Mouse (Mus musculus): ENCODE data around the gene Bricd5. TPM values are rescaled to one million over a fixed set of nuclear protein-coding genes. Genes with fewer than 3 reads are reported as not detected.
A peak's percentile ranks its signal among the peaks of the same experiment; 100 is the strongest.

Gene Bricd5
- polyA plus RNA-seq, 1 experiment = 0.15 TPM

DNA sequence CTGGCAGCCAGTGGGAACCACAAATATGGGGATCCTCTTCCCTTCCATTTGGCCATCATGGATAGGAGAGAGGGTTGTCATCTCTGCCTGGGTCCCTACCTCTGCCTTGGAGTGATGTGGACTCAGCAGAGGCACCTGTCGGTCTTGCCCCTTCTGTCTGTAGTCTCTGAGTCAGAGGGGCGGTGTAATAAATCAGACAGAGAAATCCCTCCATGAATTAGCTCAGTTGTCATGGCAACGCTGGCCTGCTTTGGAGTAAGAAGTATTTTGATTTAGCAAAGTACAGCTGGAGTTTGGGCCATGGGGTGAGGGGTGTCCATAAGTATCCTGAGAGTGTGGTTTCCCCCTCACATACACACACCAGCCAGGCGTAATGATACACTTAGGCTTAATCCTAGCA is 16.7 kb downstream of the Bricd5 start:
- Histone ChIP-seq H3K4me1 (ENCODE audit: control insufficient read depth, insufficient read depth, low read length) (no peaks in the 10 kb centered on the region), H3K4me3 (replicated peaks; ENCODE audit: extremely low read depth, low read depth, low read length) (no peak overlapping the region)
- 90% methylated on average over 4 of the region's 4 CpGs for WGBS
- DNase-seq = no peak
- TF ChIP-seq POLR2A (IDR thresholded peaks at IDR 0.05; ENCODE audit: borderline replicate concordance, extremely low read depth, low read depth, low read length) (no peak), CTCF (IDR thresholded peaks at IDR 0.05; ENCODE audit: insufficient read depth, low read length) (no peak)

DNA sequence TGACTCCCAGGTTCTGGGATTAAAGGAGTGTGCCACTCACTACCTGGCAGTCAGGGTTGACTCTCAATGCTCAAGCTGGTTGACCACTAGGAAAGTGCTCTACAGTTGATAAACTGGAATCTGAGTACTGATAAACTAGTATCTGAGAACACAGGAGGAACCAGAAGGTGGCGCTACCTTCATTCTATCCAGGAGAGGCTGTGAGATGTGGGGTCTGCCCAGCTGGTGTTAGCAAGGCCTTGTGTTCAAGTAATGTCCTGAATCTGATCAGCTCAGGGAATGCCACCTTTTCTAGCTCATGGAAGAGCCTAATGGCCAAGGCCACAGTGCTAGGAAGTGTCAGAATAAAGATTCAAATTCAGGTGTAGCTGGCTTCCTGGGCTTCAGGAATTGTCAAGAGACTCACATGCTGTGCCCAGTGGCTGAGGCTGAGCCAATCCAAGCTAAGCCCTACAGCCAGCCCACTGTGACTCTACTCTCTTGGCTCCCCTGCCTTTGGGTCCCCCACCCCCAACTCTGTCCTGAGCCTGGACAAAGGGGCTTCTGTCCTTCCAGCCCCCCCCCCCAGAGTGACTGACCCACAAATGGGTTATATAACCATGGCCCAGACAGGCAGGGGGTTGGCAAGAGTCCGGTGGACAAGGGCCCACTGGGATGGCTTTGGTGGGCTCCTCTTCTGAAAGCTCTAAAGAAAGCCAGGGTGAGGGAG is 21.1 kb downstream of the Bricd5 start:
- WGBS = 34% methylated on average over 2 of the region's 2 CpGs
- Histone ChIP-seq H3K4me3 (replicated peaks; ENCODE audit: extremely low read depth, low read depth, low read length) (no peak overlapping the region), H3K4me1 (ENCODE audit: control insufficient read depth, insufficient read depth, low read length) (no peaks in the 10 kb centered on the region)
- peak; percentile 64 for TF ChIP-seq CTCF (IDR thresholded peaks at IDR 0.05; ENCODE audit: insufficient read depth, low read length)
- TF ChIP-seq POLR2A (IDR thresholded peaks at IDR 0.05; ENCODE audit: borderline replicate concordance, extremely low read depth, low read depth, low read length) = no peak
- peak; percentile 29 for DNase-seq

DNA sequence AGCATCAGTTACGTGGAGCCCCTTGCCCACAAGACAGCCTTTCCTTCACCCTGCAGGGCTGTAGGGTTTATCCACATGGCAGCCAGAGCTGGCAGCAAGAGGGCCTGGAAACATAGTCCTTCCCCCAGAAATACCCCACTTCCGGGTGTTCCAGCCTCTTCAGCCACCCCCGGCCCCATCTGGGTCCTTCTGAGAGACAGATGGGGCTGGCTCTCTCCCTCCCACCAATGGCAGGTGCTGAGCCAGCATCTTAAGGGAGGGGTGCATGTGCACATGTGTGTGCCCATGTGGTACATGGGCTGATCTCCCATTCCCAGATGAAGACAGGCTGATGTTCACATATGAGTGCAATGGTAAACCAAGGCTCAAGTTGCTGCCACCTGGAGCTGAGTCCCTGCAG is 21.8 kb downstream of the Bricd5 start:
- WGBS = 78% methylated on average over 3 of the region's 3 CpGs
- Histone ChIP-seq H3K4me3 (replicated peaks; ENCODE audit: extremely low read depth, low read depth, low read length) (no peak overlapping the region), H3K4me1 (ENCODE audit: control insufficient read depth, insufficient read depth, low read length) (no peaks in the 10 kb centered on the region)
- TF ChIP-seq POLR2A (IDR thresholded peaks at IDR 0.05; ENCODE audit: borderline replicate concordance, extremely low read depth, low read depth, low read length) (no peak), CTCF (IDR thresholded peaks at IDR 0.05; ENCODE audit: insufficient read depth, low read length) (no peak)
- no peak for DNase-seq

DNA sequence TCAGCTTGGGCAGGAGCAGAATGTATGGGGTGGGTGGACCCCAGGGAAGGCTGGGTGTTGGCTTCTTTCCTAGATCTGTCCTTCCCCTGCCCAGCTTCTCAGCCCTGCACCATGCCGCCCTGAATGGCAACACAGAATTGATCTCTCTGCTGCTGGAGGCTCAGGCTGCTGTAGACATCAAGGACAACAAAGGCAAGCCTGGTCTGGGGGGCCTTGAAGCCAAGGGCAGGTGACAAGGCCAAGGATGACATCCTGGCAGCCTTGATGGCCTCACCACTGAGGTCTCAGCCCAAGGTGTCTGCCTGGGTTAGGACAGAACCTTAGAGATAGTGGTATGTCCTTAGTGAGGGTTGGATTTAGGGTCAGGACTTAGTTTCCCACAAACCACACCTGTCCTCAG is 22.3 kb downstream of the Bricd5 start:
- TF ChIP-seq POLR2A (IDR thresholded peaks at IDR 0.05; ENCODE audit: borderline replicate concordance, extremely low read depth, low read depth, low read length) (no peak), CTCF (IDR thresholded peaks at IDR 0.05; ENCODE audit: insufficient read depth, low read length) (no peak)
- no peak overlapping the region for H3K4me3 ChIP-seq (replicated peaks; ENCODE audit: extremely low read depth, low read depth, low read length)
- no peaks in the 10 kb centered on the region for H3K4me1 ChIP-seq (ENCODE audit: control insufficient read depth, insufficient read depth, low read length)
- WGBS = 59% methylated on average over 1 of the region's 1 CpGs
- no peak for DNase-seq

DNA sequence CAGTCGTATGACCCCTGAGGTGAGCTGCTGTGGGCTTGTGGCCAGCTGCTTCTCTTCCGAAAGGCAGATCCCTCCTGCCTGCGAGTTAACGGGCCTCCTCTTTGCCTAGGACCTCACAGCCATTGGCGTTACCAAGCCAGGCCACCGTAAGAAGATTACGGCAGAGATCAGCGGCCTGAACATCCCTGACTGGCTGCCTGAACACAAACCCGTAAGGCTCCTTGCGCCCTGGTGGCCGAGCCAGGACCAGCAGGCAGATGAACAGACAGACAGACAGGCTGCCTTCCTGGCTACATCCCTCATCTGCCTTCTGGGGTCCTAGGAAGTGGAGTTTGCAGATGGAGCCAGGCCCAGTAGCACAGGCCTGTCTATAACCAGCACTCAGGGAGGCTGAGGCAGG is 28.5 kb downstream of the Bricd5 start:
- H3K4me1 ChIP-seq (ENCODE audit: control insufficient read depth, insufficient read depth, low read length) = no peaks in the 10 kb centered on the region
- no peak overlapping the region for H3K4me3 ChIP-seq (replicated peaks; ENCODE audit: extremely low read depth, low read depth, low read length)
- DNase-seq = no peak
- 49% methylated on average over 11 of the region's 11 CpGs for WGBS
- no peak for TF ChIP-seq CTCF (IDR thresholded peaks at IDR 0.05; ENCODE audit: insufficient read depth, low read length)
- TF ChIP-seq POLR2A (IDR thresholded peaks at IDR 0.05; ENCODE audit: borderline replicate concordance, extremely low read depth, low read depth, low read length) = no peak

DNA sequence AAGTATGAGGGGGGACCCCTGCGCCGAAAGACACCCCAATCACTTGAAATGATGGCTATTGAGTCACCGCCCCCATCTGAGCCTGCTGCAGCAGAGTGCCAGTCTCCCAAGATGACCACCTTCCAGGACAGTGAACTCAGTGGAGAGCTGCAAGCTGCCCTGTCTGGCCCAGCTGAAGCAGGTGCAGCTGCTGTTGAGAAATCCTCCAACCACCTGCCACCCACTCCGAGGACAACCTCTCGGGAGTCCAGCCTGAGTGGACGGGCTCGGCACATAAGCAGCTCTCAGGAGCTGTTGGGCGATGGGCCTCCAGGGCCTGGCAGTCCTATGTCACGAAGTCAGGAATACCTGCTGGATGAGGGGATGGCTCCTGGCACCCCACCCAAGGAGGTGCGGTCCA is 30.4 kb downstream of the Bricd5 start:
- H3K4me1 ChIP-seq (ENCODE audit: control insufficient read depth, insufficient read depth, low read length) = no peaks in the 10 kb centered on the region
- no peak overlapping the region for H3K4me3 ChIP-seq (replicated peaks; ENCODE audit: extremely low read depth, low read depth, low read length)
- 80% methylated on average over 10 of the region's 10 CpGs for whole genome bisulfite sequencing
- TF ChIP-seq CTCF (IDR thresholded peaks at IDR 0.05; ENCODE audit: insufficient read depth, low read length) = no peak
- TF ChIP-seq POLR2A (IDR thresholded peaks at IDR 0.05; ENCODE audit: borderline replicate concordance, extremely low read depth, low read depth, low read length) = no peak
- no peak for DNase-seq

DNA sequence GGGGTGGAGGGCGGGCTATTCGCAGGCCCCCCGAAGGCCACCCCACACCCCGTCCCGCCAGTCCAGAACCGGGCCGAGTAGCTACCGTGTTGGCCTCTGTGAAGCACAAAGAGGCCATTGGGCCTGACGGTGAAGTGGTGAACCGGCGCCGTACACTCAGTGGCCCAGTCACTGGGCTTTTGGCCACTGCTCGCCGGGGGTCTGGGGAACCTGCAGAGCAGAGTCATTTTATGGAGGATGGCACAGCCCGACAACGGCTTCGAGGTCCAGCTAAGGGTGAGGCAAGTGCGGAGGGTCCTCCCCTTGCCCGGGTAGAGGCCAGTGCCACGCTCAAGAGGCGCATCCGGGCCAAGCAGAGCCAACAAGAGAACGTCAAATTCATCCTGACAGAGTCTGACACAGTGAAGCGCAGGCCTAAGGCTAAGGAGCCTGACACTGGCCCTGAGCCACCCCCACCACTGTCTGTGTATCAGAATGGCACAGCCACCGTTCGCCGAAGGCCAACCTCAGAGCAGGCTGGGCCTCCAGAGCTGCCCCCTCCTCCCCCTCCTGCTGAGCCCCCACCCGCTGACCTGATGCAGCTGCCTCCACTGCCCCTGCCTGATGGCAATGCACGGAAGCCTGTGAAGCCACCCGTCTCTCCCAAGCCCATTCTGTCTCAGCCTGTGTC is 31.7 kb downstream of the Bricd5 start:
- no peak overlapping the region for H3K4me3 ChIP-seq (replicated peaks; ENCODE audit: extremely low read depth, low read depth, low read length)
- DNase-seq = no peak
- TF ChIP-seq CTCF (IDR thresholded peaks at IDR 0.05; ENCODE audit: insufficient read depth, low read length) = no peak
- no peak for TF ChIP-seq POLR2A (IDR thresholded peaks at IDR 0.05; ENCODE audit: borderline replicate concordance, extremely low read depth, low read depth, low read length)
- 92% methylated on average over 30 of the region's 30 CpGs for WGBS
- H3K4me1 ChIP-seq (ENCODE audit: control insufficient read depth, insufficient read depth, low read length) = no peaks in the 10 kb centered on the region

DNA sequence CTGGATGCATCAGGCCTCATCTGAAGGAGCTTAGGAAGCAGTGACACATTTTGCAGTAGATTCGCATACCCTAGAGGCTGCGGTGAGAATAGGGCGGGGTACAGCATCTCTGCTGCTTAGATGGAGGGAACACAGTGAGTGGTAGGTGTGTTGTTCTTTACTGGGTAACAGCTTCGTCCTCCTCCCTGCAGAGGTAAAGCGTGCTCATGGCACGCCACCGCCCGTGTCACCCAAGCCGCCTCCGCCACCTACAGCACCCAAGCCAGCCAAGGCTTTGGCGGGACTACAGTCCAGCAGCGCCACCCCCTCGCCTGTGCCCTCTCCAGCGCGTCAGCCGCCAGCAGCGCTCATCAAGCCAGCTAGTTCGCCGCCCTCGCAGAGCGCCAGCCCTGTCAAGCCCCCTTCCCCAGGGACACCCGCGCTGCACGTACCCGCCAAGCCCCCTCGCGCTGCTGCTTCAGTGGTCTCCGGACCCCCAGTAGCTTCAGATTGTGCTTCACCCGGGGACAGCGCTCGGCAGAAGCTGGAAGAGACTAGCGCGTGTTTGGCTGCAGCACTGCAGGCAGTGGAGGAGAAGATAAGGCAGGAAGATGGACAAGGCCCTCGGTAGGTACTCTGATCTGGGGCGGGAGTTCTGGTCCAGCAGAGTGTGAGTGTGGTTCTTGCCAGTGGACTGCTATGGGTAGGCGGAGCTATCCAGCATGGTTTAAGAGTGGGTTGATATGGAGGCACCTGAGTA is 32.8 kb downstream of the Bricd5 start:
- Histone ChIP-seq H3K4me3 (replicated peaks; ENCODE audit: extremely low read depth, low read depth, low read length) (no peak overlapping the region), H3K4me1 (ENCODE audit: control insufficient read depth, insufficient read depth, low read length) (no peaks in the 10 kb centered on the region)
- TF ChIP-seq POLR2A (IDR thresholded peaks at IDR 0.05; ENCODE audit: borderline replicate concordance, extremely low read depth, low read depth, low read length) = no peak
- TF ChIP-seq CTCF (IDR thresholded peaks at IDR 0.05; ENCODE audit: insufficient read depth, low read length) = no peak
- no peak for DNase-seq
- 41% methylated on average over 36 of the region's 36 CpGs for WGBS

DNA sequence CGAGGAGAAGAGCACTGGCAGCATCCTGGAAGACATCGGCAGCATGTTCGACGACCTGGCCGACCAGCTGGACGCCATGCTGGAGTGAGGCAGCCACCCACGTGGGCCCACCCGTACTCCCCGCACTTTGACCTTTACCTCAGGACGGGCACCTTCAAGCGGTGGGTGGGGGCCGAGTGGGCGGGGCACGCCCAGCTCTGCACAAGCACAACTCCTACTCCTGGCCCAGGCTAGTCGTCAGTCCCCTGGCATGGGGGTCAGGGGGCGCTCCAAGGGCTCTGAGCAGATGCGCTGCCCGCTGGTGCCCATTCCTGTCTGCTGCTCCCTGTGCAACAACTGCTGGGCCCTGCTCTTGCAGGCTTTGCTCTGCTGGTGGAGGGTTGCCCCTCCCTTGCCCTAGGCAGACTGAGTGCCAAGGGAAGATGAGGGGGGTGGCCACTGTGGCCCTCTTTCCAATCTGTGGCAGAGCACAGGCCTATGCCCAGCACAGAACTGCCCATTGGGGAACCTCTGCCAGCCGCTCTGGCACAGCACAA is 33.5 kb downstream of the Bricd5 start:
- no peak for DNase-seq

More for the DNA sequence above, 33.5 kb downstream of the Bricd5 start:
- TF ChIP-seq CTCF (IDR thresholded peaks at IDR 0.05; ENCODE audit: insufficient read depth, low read length) (no peak), POLR2A (IDR thresholded peaks at IDR 0.05; ENCODE audit: borderline replicate concordance, extremely low read depth, low read depth, low read length) (no peak)
- 52% methylated on average over 19 of the region's 19 CpGs for WGBS
- Histone ChIP-seq H3K4me3 (replicated peaks; ENCODE audit: extremely low read depth, low read depth, low read length) (no peak overlapping the region), H3K4me1 (ENCODE audit: control insufficient read depth, insufficient read depth, low read length) (no peaks in the 10 kb centered on the region)
